Mouse (Mus musculus): Measurements from ENCODE around the gene Nmnat2. TPM values are rescaled to one million over a fixed set of nuclear protein-coding genes. Genes with fewer than 3 reads are reported as not detected.

Nmnat2 gene
- polyA plus RNA-seq, 1 experiment from 2014 or later = 37.7 TPM

DNA sequence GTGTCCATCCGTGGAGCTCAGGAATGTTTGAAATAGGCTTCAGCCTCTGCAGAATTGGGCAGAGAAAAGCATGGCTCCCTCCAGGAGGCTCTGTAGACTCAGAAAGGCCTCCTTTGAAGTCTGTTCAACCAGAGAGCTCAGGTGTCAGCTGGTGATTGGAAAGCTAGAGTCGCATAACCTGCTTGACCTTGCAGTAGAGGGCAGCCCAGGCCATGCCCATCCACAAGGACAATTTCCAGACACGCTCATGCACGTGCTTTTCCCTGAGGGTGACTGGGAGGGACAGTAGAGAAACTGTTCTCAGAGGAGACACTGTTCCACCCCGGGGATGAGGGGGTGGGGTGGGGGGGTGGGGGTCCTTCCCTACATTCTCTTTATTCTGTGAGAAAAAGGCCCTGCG is 76.6 kb downstream of the Nmnat2 start:
- Histone ChIP-seq H3K4me1 (peaks cover 51% of the 10 kb centered on the region), H3K4me2 (replicated peaks) (peak overlapping the region; percentile 23; the same call in 1 of the 2 replicates), H3K9me3 (replicated peaks) (no peaks in the 10 kb centered on the region), H3K36me3 (no peaks in the 10 kb centered on the region), H3K4me3 (no peak overlapping the region), H3K27ac (peak overlapping the region; percentile 49; the same call in 1 of the 2 replicates), H3K9ac (no peak overlapping the region), H3K27me3 (no peaks in the 10 kb centered on the region)
- WGBS = 56% methylated on average over 6 of the region's 6 CpGs
- ATAC-seq (ENCODE audit: low FRiP score) = no peak

DNA sequence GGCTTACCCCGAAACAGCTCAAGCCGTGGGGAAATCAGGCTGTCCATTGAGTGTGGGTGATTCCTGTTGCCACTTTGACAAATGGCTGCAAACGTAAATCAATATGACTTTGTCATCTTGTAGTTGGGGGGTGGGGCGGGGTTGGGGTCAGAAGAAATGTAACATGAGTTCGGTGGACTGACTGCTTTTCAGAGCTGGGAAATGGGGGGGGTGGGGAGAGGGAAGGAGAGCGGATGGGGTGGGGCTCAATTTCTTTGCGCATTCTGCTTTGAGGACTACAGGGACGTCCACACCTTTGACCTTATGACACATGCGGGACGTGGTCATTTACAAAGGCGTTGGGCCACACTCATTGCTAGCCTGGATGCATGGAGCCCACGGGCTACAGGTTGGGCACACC is 77.2 kb downstream of the Nmnat2 start:
- no peak for ATAC-seq (ENCODE audit: low FRiP score)
- Histone ChIP-seq H3K36me3 (no peaks in the 10 kb centered on the region), H3K27ac (peak overlapping the region; percentile 49; the same call in 1 of the 2 replicates), H3K27me3 (no peaks in the 10 kb centered on the region), H3K4me3 (no peak overlapping the region), H3K4me2 (replicated peaks) (peak overlapping the region; percentile 23; the same call in 1 of the 2 replicates), H3K4me1 (peaks cover 53% of the 10 kb centered on the region), H3K9me3 (replicated peaks) (no peaks in the 10 kb centered on the region), H3K9ac (no peak overlapping the region)
- 61% methylated on average over 12 of the region's 12 CpGs for WGBS

DNA sequence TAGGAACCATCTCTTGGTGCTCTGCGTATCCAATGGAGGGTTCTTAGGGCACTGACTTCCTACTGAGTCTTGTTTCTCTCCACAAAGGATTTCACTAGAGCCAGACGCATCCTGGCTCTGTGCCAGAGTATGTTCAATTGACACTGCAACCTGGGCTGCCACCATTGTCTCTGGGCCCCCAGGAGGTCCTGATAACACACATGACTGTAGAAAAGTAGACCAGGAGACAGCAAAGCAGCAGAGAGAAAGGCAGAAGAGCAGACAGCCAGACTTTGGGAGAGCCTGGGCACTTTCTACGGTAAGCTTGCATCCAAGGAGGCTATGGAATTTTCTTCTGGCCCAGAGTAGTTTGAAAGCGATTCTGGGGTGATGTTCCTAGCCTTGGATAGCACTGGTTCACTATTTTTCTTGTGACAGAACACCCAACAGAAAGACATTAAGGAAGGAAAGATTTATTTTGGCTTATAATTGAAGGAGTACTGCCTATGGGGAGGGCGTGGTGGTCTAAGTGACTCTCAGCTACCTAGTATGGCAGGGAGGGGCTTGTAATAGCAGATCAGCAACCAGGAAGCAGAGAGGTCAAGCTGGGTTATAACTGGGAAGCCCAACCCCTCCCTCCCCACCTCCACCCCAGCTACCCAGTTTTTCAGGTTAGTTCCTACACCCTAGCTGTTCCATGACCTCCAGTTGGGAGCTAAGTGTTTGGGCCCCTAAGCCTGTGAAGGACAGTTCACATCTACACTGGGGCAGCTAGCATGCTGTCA is 78.5 kb downstream of the Nmnat2 start:
- Histone ChIP-seq H3K9me3 (replicated peaks) (no peaks in the 10 kb centered on the region), H3K27me3 (no peaks in the 10 kb centered on the region), H3K36me3 (no peaks in the 10 kb centered on the region), H3K4me2 (replicated peaks) (no peak overlapping the region), H3K4me3 (no peak overlapping the region), H3K27ac (peak overlapping the region; percentile 62; the same call in 1 of the 2 replicates), H3K9ac (no peak overlapping the region), H3K4me1 (peaks cover 59% of the 10 kb centered on the region)
- ATAC-seq (ENCODE audit: low FRiP score) = no peak
- 47% methylated on average over 5 of the region's 5 CpGs for WGBS

- no peak overlapping the region for H3K4me3 ChIP-seq
- no peaks in the 10 kb centered on the region for H3K27me3 ChIP-seq
- no peaks in the 10 kb centered on the region for H3K9me3 ChIP-seq (replicated peaks)
- H3K4me1 ChIP-seq = peaks cover 59% of the 10 kb centered on the region
- no peak for ATAC-seq (ENCODE audit: low FRiP score)
- H3K9ac ChIP-seq = no peak overlapping the region
- no peak overlapping the region for H3K27ac ChIP-seq
- H3K36me3 ChIP-seq = no peaks in the 10 kb centered on the region
- WGBS = 88% methylated on average over 7 of the region's 7 CpGs
- H3K4me2 ChIP-seq (replicated peaks) = no peak overlapping the region
Measured at GRCm38 (mm10) chr1:153034064-153034463, 79.3 kb downstream of the Nmnat2 start.

DNA sequence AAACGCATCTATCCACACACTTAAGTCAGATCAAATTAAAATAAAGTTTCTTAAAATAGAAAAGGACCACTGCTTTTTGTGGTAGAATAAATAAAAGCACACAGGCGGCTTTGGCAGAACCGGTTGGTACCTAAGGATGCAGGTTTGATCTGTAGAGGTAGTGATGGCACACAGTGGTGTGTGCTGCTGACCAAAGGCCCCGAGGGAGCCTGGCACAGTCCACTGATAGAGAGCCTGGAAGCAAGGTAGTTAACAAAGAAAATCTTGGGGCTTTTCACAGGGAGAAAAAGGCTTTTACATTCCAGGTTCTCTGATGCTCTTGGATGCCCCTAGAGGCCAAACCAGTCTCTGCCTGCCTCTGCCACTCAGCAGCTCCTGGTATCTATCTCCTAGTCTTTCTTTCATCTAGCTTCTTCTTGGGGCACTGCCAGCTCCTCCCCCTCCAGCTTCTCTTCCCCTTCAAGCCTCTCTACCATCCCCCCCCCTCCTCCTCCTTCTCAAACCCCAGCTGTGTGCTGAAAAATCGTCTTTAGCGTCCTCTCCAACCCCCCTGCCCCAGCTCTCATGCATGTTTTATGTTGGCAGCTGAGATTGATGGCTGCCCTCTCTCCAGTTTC is 80.6 kb downstream of the Nmnat2 start:
- Histone ChIP-seq H3K4me3 (no peak overlapping the region), H3K27ac (peak overlapping the region; percentile 88), H3K9me3 (replicated peaks) (no peaks in the 10 kb centered on the region), H3K9ac (peak overlapping the region; percentile 24; the same call in 1 of the 2 replicates), H3K4me1 (peaks cover 69% of the 10 kb centered on the region), H3K4me2 (replicated peaks) (0 out of 2 replicates have a peak overlapping the region, but pooled peaks have one; percentile 13), H3K27me3 (no peaks in the 10 kb centered on the region), H3K36me3 (no peaks in the 10 kb centered on the region)
- 33% methylated on average over 6 of the region's 6 CpGs for WGBS
- peak; percentile 49 for ATAC-seq (ENCODE audit: low FRiP score)

- 61% methylated on average over 10 of the region's 10 CpGs for WGBS
Measured at GRCm38 (mm10) chr1:153037353-153038345, 82.9 kb downstream of the Nmnat2 start.

GRCm38 (mm10) chr1:153040091-153040490 is 85.3 kb downstream of the Nmnat2 start:
- Histone ChIP-seq H3K9me3 (replicated peaks) (no peaks in the 10 kb centered on the region), H3K27me3 (0 out of 2 replicates have a peak, but pooled peaks cover 5% of the 10 kb centered on the region), H3K4me2 (replicated peaks) (no peak overlapping the region), H3K4me1 (peaks cover 44% of the 10 kb centered on the region), H3K4me3 (no peak overlapping the region), H3K9ac (no peak overlapping the region), H3K36me3 (no peaks in the 10 kb centered on the region), H3K27ac (peak overlapping the region; percentile 17; the same call in 1 of the 2 replicates)
- WGBS = 11% methylated on average over 3 of the region's 3 CpGs
- ATAC-seq (ENCODE audit: low FRiP score) = 0 out of 2 replicates have a peak, but pooled peaks have one; percentile 14

More at GRCm38 (mm10) chr1:153037353-153038345, 82.9 kb downstream of the Nmnat2 start:
- H3K9me3 ChIP-seq (replicated peaks) = no peaks in the 10 kb centered on the region
- H3K4me3 ChIP-seq = no peak overlapping the region
- H3K27me3 ChIP-seq = no peaks in the 10 kb centered on the region
- H3K4me2 ChIP-seq (replicated peaks) = no peak overlapping the region
- peak overlapping the region; percentile 66 for H3K27ac ChIP-seq
- peaks cover 53% of the 10 kb centered on the region for H3K4me1 ChIP-seq
- H3K9ac ChIP-seq = no peak overlapping the region
- peak; percentile 71 for ATAC-seq (ENCODE audit: low FRiP score)
- no peaks in the 10 kb centered on the region for H3K36me3 ChIP-seq

DNA sequence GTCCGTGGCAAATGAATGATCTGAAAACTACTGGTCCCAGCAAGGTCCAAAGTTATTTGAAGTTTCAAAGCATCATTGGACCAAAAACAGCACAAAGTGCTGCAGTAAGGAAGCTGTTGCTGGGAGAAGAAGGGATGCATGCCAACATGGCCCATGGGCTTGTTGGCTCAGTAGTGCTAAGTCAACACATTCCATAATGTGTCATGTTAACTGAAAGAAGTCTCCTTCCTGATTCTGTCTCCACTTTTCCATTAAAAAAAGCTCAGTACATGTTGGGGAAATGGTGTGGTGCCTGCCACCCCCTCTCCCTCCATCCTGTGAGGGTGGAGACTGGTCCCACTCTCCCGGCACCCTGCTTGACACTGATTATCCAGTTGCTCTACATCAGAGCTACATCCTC is 86.3 kb downstream of the Nmnat2 start:
- no peak for ATAC-seq (ENCODE audit: low FRiP score)
- Histone ChIP-seq H3K27me3 (peaks cover 6% of the 10 kb centered on the region; the same call in 1 of the 2 replicates), H3K27ac (no peak overlapping the region), H3K9me3 (replicated peaks) (no peaks in the 10 kb centered on the region), H3K4me2 (replicated peaks) (no peak overlapping the region), H3K36me3 (no peaks in the 10 kb centered on the region), H3K9ac (no peak overlapping the region), H3K4me3 (no peak overlapping the region), H3K4me1 (peaks cover 36% of the 10 kb centered on the region)
- WGBS = 74% methylated on average over 2 of the region's 2 CpGs

- no peak overlapping the region for H3K4me3 ChIP-seq
- no peaks in the 10 kb centered on the region for H3K9me3 ChIP-seq (replicated peaks)
- H3K4me1 ChIP-seq = peaks cover 27% of the 10 kb centered on the region
- no peaks in the 10 kb centered on the region for H3K36me3 ChIP-seq
- H3K4me2 ChIP-seq (replicated peaks) = no peak overlapping the region
- 69% methylated on average over 2 of the region's 2 CpGs for WGBS
- ATAC-seq (ENCODE audit: low FRiP score) = no peak
- H3K27ac ChIP-seq = no peak overlapping the region
- peaks cover 12% of the 10 kb centered on the region; the same call in 1 of the 2 replicates for H3K27me3 ChIP-seq
- no peak overlapping the region for H3K9ac ChIP-seq
Measured at GRCm38 (mm10) chr1:153042318-153042717, 87.5 kb downstream of the Nmnat2 start.

DNA sequence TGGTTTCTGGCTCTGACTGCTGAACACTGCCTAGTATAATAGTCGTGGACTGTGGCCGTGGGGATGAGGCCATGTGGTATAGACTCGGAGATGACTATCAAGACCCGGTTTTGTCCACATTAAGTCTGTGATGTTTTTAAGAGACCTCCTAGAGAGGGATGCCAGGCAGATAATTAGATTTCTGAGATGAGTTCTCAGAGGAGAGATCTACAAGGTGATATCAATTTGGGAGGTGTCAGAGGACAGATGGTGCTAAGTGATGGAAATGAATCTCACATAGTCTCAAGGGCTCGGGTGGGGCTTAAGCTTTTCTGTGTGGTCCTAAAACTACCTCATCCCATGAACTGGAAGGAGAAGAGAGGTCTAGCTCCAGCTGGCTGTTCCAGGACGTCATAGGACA is 88.5 kb downstream of the Nmnat2 start:
- H3K9ac ChIP-seq = no peak overlapping the region
- H3K9me3 ChIP-seq (replicated peaks) = no peaks in the 10 kb centered on the region
- peaks cover 12% of the 10 kb centered on the region; the same call in 1 of the 2 replicates for H3K27me3 ChIP-seq
- no peak overlapping the region for H3K4me3 ChIP-seq
- H3K27ac ChIP-seq = no peak overlapping the region
- no peak overlapping the region for H3K4me2 ChIP-seq (replicated peaks)
- no peaks in the 10 kb centered on the region for H3K36me3 ChIP-seq
- WGBS = 59% methylated on average over 6 of the region's 6 CpGs
- no peak for ATAC-seq (ENCODE audit: low FRiP score)
- H3K4me1 ChIP-seq = peaks cover 27% of the 10 kb centered on the region

- H3K9me3 ChIP-seq (replicated peaks) = no peaks in the 10 kb centered on the region
- peaks cover 20% of the 10 kb centered on the region for H3K27me3 ChIP-seq
- H3K4me3 ChIP-seq = no peak overlapping the region
- ATAC-seq (ENCODE audit: low FRiP score) = no peak
- no peak overlapping the region for H3K4me2 ChIP-seq (replicated peaks)
- peaks cover 24% of the 10 kb centered on the region for H3K4me1 ChIP-seq
- no peak overlapping the region for H3K9ac ChIP-seq
- no peaks in the 10 kb centered on the region for H3K36me3 ChIP-seq
- H3K27ac ChIP-seq = no peak overlapping the region
- WGBS = 75% methylated on average over 11 of the region's 11 CpGs
Measured at GRCm38 (mm10) chr1:153045368-153045767, 90.6 kb downstream of the Nmnat2 start.
